Mouse (Mus musculus) myocyte (in vitro differentiated cells): ENCODE measurements around the gene Prdm5.

ENCODE experiments used
- CEBPB ChIP-seq: IDR thresholded peaks from 2 replicates; pipeline ENCODE4 v1.6.1; 2011; ENCODE audit warnings: mild to moderate bottlenecking, moderate library complexity; ENCODE audit not compliant: poor library complexity, insufficient read depth, severe bottlenecking
- E2F4 ChIP-seq: IDR thresholded peaks from one replicate; pipeline ENCODE4 v1.6.1; 2011; ENCODE audit warnings: mild to moderate bottlenecking, control low read depth, moderate library complexity; ENCODE audit not compliant: insufficient read depth
- MAX ChIP-seq: IDR thresholded peaks from one replicate; pipeline ENCODE4 v1.6.1; 2011; ENCODE audit warnings: low read depth, mild to moderate bottlenecking, control low read depth
- MYOD1 ChIP-seq, 3 experiments: IDR thresholded peaks; one replicate each; pipeline ENCODE4 v1.6.1; 2011; ENCODE audit warnings: control low read depth in 2 of 3, low read depth in 2 of 3, mild to moderate bottlenecking in 2 of 3, moderate library complexity in 1 of 3; ENCODE audit not compliant: insufficient read length in 2 of 3, control insufficient read depth in 1 of 3
- POLR2A ChIP-seq: IDR thresholded peaks from one replicate; pipeline ENCODE4 v1.6.1; 2011; ENCODE audit warnings: low read depth, mild to moderate bottlenecking, control low read depth, moderate library complexity; ENCODE audit not compliant: insufficient read length
- POLR2AphosphoS2 ChIP-seq: IDR thresholded peaks from one replicate; pipeline ENCODE4 v1.6.1; 2011; ENCODE audit warnings: low read depth, control low read depth; ENCODE audit not compliant: insufficient read length
- SRF ChIP-seq: IDR thresholded peaks from one replicate; pipeline ENCODE4 v1.6.1; 2011; ENCODE audit warnings: low read depth; ENCODE audit not compliant: control insufficient read depth, insufficient read length
- TCF12 ChIP-seq: IDR thresholded peaks from one replicate; pipeline ENCODE4 v1.6.1; 2011; ENCODE audit warnings: mild to moderate bottlenecking, control low read depth; ENCODE audit not compliant: poor library complexity, insufficient read depth, severe bottlenecking
- TCF3 ChIP-seq: IDR thresholded peaks from one replicate; pipeline ENCODE4 v1.6.1; 2011; ENCODE audit warnings: low read depth, control low read depth; ENCODE audit not compliant: insufficient read length
- USF1 ChIP-seq: IDR thresholded peaks from one replicate; pipeline ENCODE4 v1.6.1; 2011; ENCODE audit warnings: low read depth, mild to moderate bottlenecking, control low read depth, moderate library complexity

DNA sequence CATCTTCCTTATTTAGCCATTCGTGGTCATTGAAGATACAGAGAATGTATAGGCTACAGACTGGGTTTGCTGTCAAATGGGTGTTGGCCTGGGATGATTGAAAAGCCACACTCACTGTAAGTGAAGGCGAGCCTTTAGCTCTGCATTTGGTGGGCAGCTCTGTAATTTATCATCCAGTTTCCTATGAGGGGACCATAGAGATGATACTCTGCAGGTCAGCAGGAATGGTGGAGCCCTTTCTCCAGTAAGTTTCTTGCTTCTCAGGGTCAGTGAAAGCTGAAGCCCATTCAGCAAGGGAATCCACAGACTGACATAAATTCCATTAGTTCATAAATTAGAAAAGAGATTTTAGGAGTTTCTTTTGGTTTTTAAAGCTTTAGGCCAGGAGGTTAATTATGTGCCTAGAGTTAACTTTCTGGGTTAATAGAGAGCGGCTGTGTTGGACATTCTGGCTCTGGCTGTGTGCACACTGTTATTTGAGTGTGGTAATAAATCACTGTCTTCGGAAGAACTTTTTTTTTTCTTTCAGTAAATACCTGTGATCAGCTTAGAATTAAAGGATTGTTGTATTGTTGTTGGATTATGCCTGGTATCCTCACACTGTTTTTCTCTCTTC lies 113.4 kb downstream of the Prdm5 start:
- TF ChIP-seq TCF12 (no peak), POLR2A (no peak), E2F4 (no peak), MYOD1 (IDR thresholded peaks at IDR 0.05; ENCODE audit: control insufficient read depth in 1 of 3, insufficient read length in 2 of 3, low read depth in 2 of 3) (no peak), MAX (no peak), POLR2AphosphoS2 (no peak), CEBPB (no peak), USF1 (no peak), SRF (no peak), TCF3 (no peak)
